Mouse (Mus musculus) MEL (cell line): ENCODE results near the gene Ogg1. TPM values are rescaled to one million over a fixed set of nuclear protein-coding genes. Genes with fewer than 3 reads are reported as not detected.

ENCODE experiments used
- DNase-seq: peaks from one replicate; pipeline ENCODE4 v3.0.0; 2011; ENCODE audit warnings: low read depth, low spot score
- H3K27ac ChIP-seq: 2 replicates; pipeline ENCODE4 v1.5.1; 2012; ENCODE audit warnings: low read depth, mild to moderate bottlenecking, control low read depth, low read length, moderate library complexity; ENCODE audit not compliant: control insufficient read depth
- H3K27me3 ChIP-seq, 2 experiments: fragments of 150-350 bp in 1 of 2; sonication (generic) in 1 of 2; 2 replicates each; pipeline ENCODE4 v1.6.1; 2012; ENCODE audit warnings: low read length in 2 of 2, mild to moderate bottlenecking in 2 of 2, improper control_type of control experiment in 1 of 2, moderate library complexity in 1 of 2; ENCODE audit not compliant: insufficient read depth in 2 of 2, control insufficient read depth in 1 of 2
- H3K36me3 ChIP-seq, 2 experiments: 2 replicates each; pipeline ENCODE4 v1.6.1; 2012 to 2014; ENCODE audit warnings: low read length in 2 of 2, improper control_type of control experiment in 1 of 2, inconsistent platforms in 1 of 2, mild to moderate bottlenecking in 1 of 2; ENCODE audit not compliant: insufficient read depth in 2 of 2, control insufficient read depth in 1 of 2
- H3K4me1 ChIP-seq, 2 experiments: fragments of 150-350 bp in 1 of 2; sonication (generic) in 1 of 2; 2 replicates each; pipeline ENCODE4 v1.6.1; 2012; ENCODE audit warnings: low read length in 2 of 2, improper control_type of control experiment in 1 of 2, mild to moderate bottlenecking in 1 of 2; ENCODE audit not compliant: insufficient read depth in 2 of 2, control insufficient read depth in 1 of 2
- H3K4me3 ChIP-seq, 2 experiments: fragments of 150-350 bp in 1 of 2; sonication (generic) in 1 of 2; 2 replicates each; pipeline ENCODE4 v1.5.1; 2012; ENCODE audit warnings: low read depth in 2 of 2, low read length in 2 of 2, mild to moderate bottlenecking in 2 of 2, moderate library complexity in 2 of 2, control low read depth in 1 of 2, improper control_type of control experiment in 1 of 2; ENCODE audit not compliant: control insufficient read depth in 1 of 2, insufficient read depth in 1 of 2
- H3K79me2 ChIP-seq: 2 replicates; pipeline ENCODE4 v1.6.1; 2012; ENCODE audit warnings: mild to moderate bottlenecking, low read length, moderate library complexity; ENCODE audit not compliant: control insufficient read depth, poor library complexity, insufficient read depth
- H3K9ac ChIP-seq: 2 replicates; pipeline ENCODE4 v1.6.1; 2012; ENCODE audit warnings: low read depth, mild to moderate bottlenecking, control low read depth, low read length, moderate library complexity; ENCODE audit not compliant: control insufficient read depth, poor library complexity, severe bottlenecking
- H3K9me3 ChIP-seq: fragments of 150-350 bp; sonication (generic); replicated peaks from 2 replicates; pipeline ENCODE4 v1.6.1; 2012; ENCODE audit warnings: mild to moderate bottlenecking, low read length, improper control_type of control experiment, moderate library complexity; ENCODE audit not compliant: insufficient read depth
- CTCF ChIP-seq, 3 experiments: IDR thresholded peaks in 2 of 3; conservative IDR thresholded peaks in 1 of 3; 2 replicates each; pipeline ENCODE4 v1.5.1; 2011 to 2012; ENCODE audit warnings: low read length in 3 of 3, low read depth in 2 of 3, mild to moderate bottlenecking in 2 of 3, improper control_type of control experiment in 1 of 3, inconsistent platforms in 1 of 3, mixed read lengths in 1 of 3, moderate library complexity in 1 of 3; ENCODE audit not compliant: control insufficient read depth in 1 of 3, insufficient read depth in 1 of 3, poor library complexity in 1 of 3, severe bottlenecking in 1 of 3
- EP300 ChIP-seq, 2 experiments: IDR thresholded peaks; 2 replicates each; pipeline ENCODE4 v1.6.1; 2011; ENCODE audit warnings: improper control_type of control experiment in 2 of 2, low read length in 2 of 2, low read depth in 1 of 2, mild to moderate bottlenecking in 1 of 2
- HCFC1 ChIP-seq: IDR thresholded peaks from 2 replicates; pipeline ENCODE4 v1.6.1; 2012; ENCODE audit warnings: low read depth, mild to moderate bottlenecking, inconsistent platforms, low read length, improper control_type of control experiment, moderate library complexity
- KAT2A ChIP-seq: conservative IDR thresholded peaks from 2 replicates; pipeline ENCODE4 v1.6.1; 2012; ENCODE audit warnings: low read depth, low read length, improper control_type of control experiment, inconsistent platforms
- MAX ChIP-seq: IDR thresholded peaks from 2 replicates; pipeline ENCODE4 v1.6.1; 2011; ENCODE audit warnings: low read length, improper control_type of control experiment
- MAZ ChIP-seq: IDR thresholded peaks from 2 replicates; pipeline ENCODE4 v1.6.1; 2012; ENCODE audit warnings: low read depth, mild to moderate bottlenecking, inconsistent platforms, low read length, improper control_type of control experiment
- MXI1 ChIP-seq: IDR thresholded peaks from 2 replicates; pipeline ENCODE4 v1.6.1; 2011; ENCODE audit warnings: mild to moderate bottlenecking, low read depth, low read length, improper control_type of control experiment
- POLR2A ChIP-seq, 2 experiments: IDR thresholded peaks; 2 replicates each; pipeline ENCODE4 v1.6.1; 2011 to 2012; ENCODE audit warnings: low read length in 2 of 2, mild to moderate bottlenecking in 2 of 2, control low read depth in 1 of 2, improper control_type of control experiment in 1 of 2, low read depth in 1 of 2, moderate library complexity in 1 of 2; ENCODE audit not compliant: control insufficient read depth in 1 of 2, insufficient read depth in 1 of 2, poor library complexity in 1 of 2
- POLR2AphosphoS2 ChIP-seq: IDR thresholded peaks from 2 replicates; pipeline ENCODE4 v1.6.1; 2011; ENCODE audit warnings: low read length, improper control_type of control experiment
- POLR2AphosphoS5 ChIP-seq: IDR thresholded peaks from 2 replicates; pipeline ENCODE4 v1.6.1; 2012; ENCODE audit warnings: low read depth, borderline replicate concordance, mild to moderate bottlenecking, inconsistent platforms, low read length, moderate library complexity, mixed read lengths
- RCOR1 ChIP-seq: IDR thresholded peaks from 2 replicates; pipeline ENCODE4 v1.6.1; 2012; ENCODE audit warnings: low read depth, mild to moderate bottlenecking, inconsistent platforms, low read length, improper control_type of control experiment
- SIN3A ChIP-seq: IDR thresholded peaks from 2 replicates; pipeline ENCODE4 v1.6.1; 2012; ENCODE audit warnings: low read length, improper control_type of control experiment, inconsistent platforms
- TCF12 ChIP-seq: IDR thresholded peaks from 2 replicates; pipeline ENCODE4 v1.6.1; 2014; ENCODE audit warnings: low read depth, mild to moderate bottlenecking, inconsistent platforms, low read length, improper control_type of control experiment, moderate library complexity
- USF1 ChIP-seq: IDR thresholded peaks from 2 replicates; pipeline ENCODE4 v1.6.1; 2014; ENCODE audit warnings: low read depth, mild to moderate bottlenecking, inconsistent platforms, low read length, improper control_type of control experiment, moderate library complexity
- ZC3H11A ChIP-seq: IDR thresholded peaks from 2 replicates; pipeline ENCODE4 v1.6.1; 2012; ENCODE audit warnings: low read depth, mild to moderate bottlenecking, inconsistent platforms, low read length, improper control_type of control experiment
- polyA plus RNA-seq, 2 experiments: library from polyadenylated mRNA; stranded (reverse) in 1 of 2; unstranded in 1 of 2; fragments of >175 nt in 1 of 2; fragments of >200 nt in 1 of 2; gene quantifications; 2 replicates each; pipeline versions ENCODE4 v1.2.1 to v1.2.4; 2012; ENCODE audit warnings: low replicate concordance in 2 of 2, low read depth in 1 of 2; ENCODE audit not compliant: insufficient read length in 2 of 2, insufficient read depth in 1 of 2, missing spikeins in 1 of 2
- total RNA-seq: library from RNA; depleted of rRNA; stranded (reverse); fragments of 300-350 nt; gene quantifications from 2 replicates; pipeline ENCODE4 v1.2.3, GENCODE M21; 2012

Ogg1 gene
- total and polyA plus RNA-seq, 3 experiments, result 8.7 to 20.0 TPM; not detected in 1

GRCm38 (mm10) chr6:113352820-113353219 lies 26.0 kb downstream of the Ogg1 start:
- no peak for TF ChIP-seq SIN3A
- TF ChIP-seq MAX, result no peak
- no peak for TF ChIP-seq CTCF (IDR thresholded peaks at IDR 0.05 in 2 of 3, conservative IDR thresholded peaks at IDR 0.05 in 1 of 3; ENCODE audit: control insufficient read depth in 1 of 3, insufficient read depth in 1 of 3, low read depth in 2 of 3, low read length in 3 of 3, poor library complexity in 1 of 3, severe bottlenecking in 1 of 3)
- TF ChIP-seq KAT2A, result no peak
- Histone ChIP-seq H3K9me3 (no peaks in the 10 kb centered on the region), H3K79me2 (no peaks in the 10 kb centered on the region), H3K27ac (no peak overlapping the region), H3K36me3 (peaks cover 0 to 8% of the 10 kb centered on the region in 2 experiments; a peak in 2 of 4 replicates), H3K4me1 (peaks cover 2 to 6% of the 10 kb centered on the region in 2 experiments), H3K4me3 (no peak overlapping the region), H3K9ac (no peak overlapping the region), H3K27me3 (no peaks in the 10 kb centered on the region)
- DNase-seq, result no peak

- H3K79me2 ChIP-seq, result no peaks in the 10 kb centered on the region
- H3K4me3 ChIP-seq, result no peak overlapping the region
- no peak overlapping the region for H3K9ac ChIP-seq
- H3K36me3 ChIP-seq, result peaks cover 0 to 8% of the 10 kb centered on the region in 2 experiments; a peak in 2 of 4 replicates
- DNase-seq, result no peak
- H3K9me3 ChIP-seq, result no peaks in the 10 kb centered on the region
- peaks cover 2 to 6% of the 10 kb centered on the region in 2 experiments for H3K4me1 ChIP-seq
- H3K27ac ChIP-seq, result no peak overlapping the region
- H3K27me3 ChIP-seq, result no peaks in the 10 kb centered on the region
- TF ChIP-seq MAZ, result no peak
Observed at GRCm38 (mm10) chr6:113353696-113354095, 26.9 kb downstream of the Ogg1 start.

GRCm38 (mm10) chr6:113361476-113361875 lies 34.7 kb downstream of the Ogg1 start:
- no peaks in the 10 kb centered on the region; a peak in 1 of 4 replicates for H3K4me1 ChIP-seq
- no peaks in the 10 kb centered on the region for H3K79me2 ChIP-seq
- H3K9ac ChIP-seq, result no peak overlapping the region
- H3K9me3 ChIP-seq, result no peaks in the 10 kb centered on the region
- no peak overlapping the region for H3K27ac ChIP-seq
- DNase-seq, result no peak
- H3K4me3 ChIP-seq, result no peak overlapping the region
- H3K27me3 ChIP-seq, result no peaks in the 10 kb centered on the region
- no peak for TF ChIP-seq EP300 (IDR thresholded peaks at IDR 0.05; ENCODE audit: low read depth in 1 of 2, low read length in 2 of 2)
- no peak for TF ChIP-seq POLR2AphosphoS2
- TF ChIP-seq CTCF (IDR thresholded peaks at IDR 0.05 in 2 of 3, conservative IDR thresholded peaks at IDR 0.05 in 1 of 3; ENCODE audit: control insufficient read depth in 1 of 3, insufficient read depth in 1 of 3, low read depth in 2 of 3, low read length in 3 of 3, poor library complexity in 1 of 3, severe bottlenecking in 1 of 3), result no peak; a peak in 1 of 6 replicates
- H3K36me3 ChIP-seq, result no peaks in the 10 kb centered on the region

- no peak for TF ChIP-seq USF1
- no peak for TF ChIP-seq RCOR1
- no peak for TF ChIP-seq MAZ
- no peak for TF ChIP-seq POLR2AphosphoS5
- no peak for TF ChIP-seq POLR2A (IDR thresholded peaks at IDR 0.05; ENCODE audit: control insufficient read depth in 1 of 2, insufficient read depth in 1 of 2, low read depth in 1 of 2, low read length in 2 of 2, poor library complexity in 1 of 2)
- TF ChIP-seq TCF12, result no peak
- TF ChIP-seq HCFC1, result no peak
- TF ChIP-seq MXI1, result no peak
- TF ChIP-seq ZC3H11A, result no peak
- no peak for TF ChIP-seq SIN3A
- no peak for TF ChIP-seq EP300 (IDR thresholded peaks at IDR 0.05; ENCODE audit: low read depth in 1 of 2, low read length in 2 of 2)
- no peak overlapping the region for H3K4me3 ChIP-seq
- H3K36me3 ChIP-seq, result no peaks in the 10 kb centered on the region
- no peaks in the 10 kb centered on the region; a peak in 1 of 4 replicates for H3K4me1 ChIP-seq
- no peak overlapping the region for H3K9ac ChIP-seq
- H3K9me3 ChIP-seq, result no peaks in the 10 kb centered on the region
- H3K79me2 ChIP-seq, result no peaks in the 10 kb centered on the region
- DNase-seq, result no peak
- no peak overlapping the region for H3K27ac ChIP-seq
- no peaks in the 10 kb centered on the region for H3K27me3 ChIP-seq
Observed at GRCm38 (mm10) chr6:113362241-113362640, 35.5 kb downstream of the Ogg1 start.
